Mouse (Mus musculus): ENCODE data around the gene Gm10643.

The Gm10643 gene

GRCm38 (mm10) chr8:84065037-84065436, at the start of gene Gm10643:
TSS of gene Gm10643 (minus strand) at chr8:84065137.
- in situ Hi-C loops (cut with MboI, MseI) = no loop called here

GRCm38 (mm10) chr8:84106216-84107040, 41.5 kb upstream of the Gm10643 start:
- in situ Hi-C loops (cut with MboI, MseI) = loop anchor here in 1 of 2 experiments (25.0 kb wide), 2 partner anchors 919 to 1344 kb away; partner anchors contain the start of gene Zfp330

- in situ Hi-C loops (cut with MboI, MseI) = loop anchor here in 1 of 2 experiments (25.0 kb wide), 2 partner anchors 918 to 1343 kb away; partner anchors contain the start of gene Zfp330
Observed at GRCm38 (mm10) chr8:84105676-84106075, 40.7 kb upstream of the Gm10643 start.

GRCm38 (mm10) chr8:84104697-84105609, 40.0 kb upstream of the Gm10643 start, which contains the start of gene Dcaf15:
TSS of gene Dcaf15 (minus strand) at chr8:84104768.
- in situ Hi-C loops (cut with MboI, MseI) = loop anchor here in 1 of 2 experiments (25.0 kb wide), 2 partner anchors 918 to 1343 kb away; partner anchors contain the start of gene Zfp330

GRCm38 (mm10) chr8:84104221-84104620, 39.3 kb upstream of the Gm10643 start:
- in situ Hi-C loops (cut with MboI, MseI) = loop anchor here in 1 of 2 experiments (25.0 kb wide), 2 partner anchors 917 to 1342 kb away; partner anchors contain the start of gene Zfp330

- in situ Hi-C loops (cut with MboI, MseI) = loop anchor here in 1 of 2 experiments (25.0 kb wide), 2 partner anchors 916 to 1341 kb away; partner anchors contain the start of gene Zfp330
Observed at GRCm38 (mm10) chr8:84103601-84104000, 38.7 kb upstream of the Gm10643 start.

- in situ Hi-C loops (cut with MboI, MseI) = loop anchor here in 1 of 2 experiments (25.0 kb wide), 2 partner anchors 914 to 1339 kb away; partner anchors contain the start of gene Zfp330
Observed at GRCm38 (mm10) chr8:84101476-84102270, 36.7 kb upstream of the Gm10643 start.

GRCm38 (mm10) chr8:84098376-84098775, 33.4 kb upstream of the Gm10643 start:
- in situ Hi-C loops (cut with MboI, MseI) = loop anchor here in 1 of 2 experiments (5.0 kb wide), 1 partner anchor 41 kb away; no protein-coding TSS in a partner anchor

GRCm38 (mm10) chr8:84096061-84096460, 31.1 kb upstream of the Gm10643 start:
- in situ Hi-C loops (cut with MboI, MseI) = loop anchor here in 1 of 2 experiments (5.0 kb wide), 1 partner anchor 39 kb away; no protein-coding TSS in a partner anchor

GRCm38 (mm10) chr8:84090585-84090984, 25.6 kb upstream of the Gm10643 start:
- in situ Hi-C loops (cut with MboI, MseI) = no loop called here

GRCm38 (mm10) chr8:84089277-84089676, 24.3 kb upstream of the Gm10643 start:
- in situ Hi-C loops (cut with MboI, MseI) = loop anchor here in 1 of 2 experiments (10.0 kb wide), 1 partner anchor 1984 kb away; no protein-coding TSS in a partner anchor

- in situ Hi-C loops (cut with MboI, MseI) = loop anchor here in 1 of 2 experiments (10.0 kb wide), 1 partner anchor 1983 kb away; no protein-coding TSS in a partner anchor
Observed at GRCm38 (mm10) chr8:84087821-84088220, 22.9 kb upstream of the Gm10643 start.

- in situ Hi-C loops (cut with MboI, MseI) = loop anchor here in 1 of 2 experiments (10.0 kb wide), 1 partner anchor 1982 kb away; no protein-coding TSS in a partner anchor
Observed at GRCm38 (mm10) chr8:84087156-84087555, 22.2 kb upstream of the Gm10643 start.

GRCm38 (mm10) chr8:84084341-84085115, 19.6 kb upstream of the Gm10643 start:
- in situ Hi-C loops (cut with MboI, MseI) = loop anchor here in 1 of 2 experiments (10.0 kb wide), 1 partner anchor 1980 kb away; no protein-coding TSS in a partner anchor

GRCm38 (mm10) chr8:84083829-84084241, 18.9 kb upstream of the Gm10643 start:
- in situ Hi-C loops (cut with MboI, MseI) = loop anchor here in 1 of 2 experiments (10.0 kb wide), 1 partner anchor 1979 kb away; no protein-coding TSS in a partner anchor

- in situ Hi-C loops (cut with MboI, MseI) = no loop called here
Observed at GRCm38 (mm10) chr8:84079206-84079605, 14.3 kb upstream of the Gm10643 start.

GRCm38 (mm10) chr8:84076849-84077248, 11.9 kb upstream of the Gm10643 start:
- in situ Hi-C loops (cut with MboI, MseI) = no loop called here

GRCm38 (mm10) chr8:84076412-84076811, 11.5 kb upstream of the Gm10643 start:
- in situ Hi-C loops (cut with MboI, MseI) = no loop called here

All from T-helper 17 cell (primary cell).